Mouse (Mus musculus): ENCODE measurements at regions not wholly inside any gene's neighbourhood (a gene's known extent, or its start where the extent isn't known, plus 50 kb on each side); places are given as distances from the start of the nearest gene placed in this dataset.

DNA sequence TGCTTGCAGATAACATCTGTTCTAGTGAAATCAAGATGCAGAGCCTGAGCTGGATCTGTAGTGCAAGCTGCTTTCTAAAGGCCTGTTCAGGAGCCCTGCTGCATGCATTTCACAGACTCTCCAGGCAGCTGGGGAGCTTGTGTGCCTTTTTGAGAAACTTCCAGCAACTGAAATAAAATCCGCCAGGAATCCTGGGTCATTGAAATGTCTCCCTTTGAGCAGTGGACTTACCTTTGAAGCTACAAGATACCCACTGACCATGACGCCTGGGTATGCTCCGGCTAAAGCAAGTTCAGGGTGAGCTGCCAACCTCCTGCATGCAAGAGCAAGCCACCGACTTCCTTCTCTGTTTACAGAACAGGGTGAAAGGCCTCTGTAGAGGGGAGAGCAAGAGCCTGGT is 278.7 kb downstream of the Cenpw start:
- DNase-seq = peak; percentile 76

DNA sequence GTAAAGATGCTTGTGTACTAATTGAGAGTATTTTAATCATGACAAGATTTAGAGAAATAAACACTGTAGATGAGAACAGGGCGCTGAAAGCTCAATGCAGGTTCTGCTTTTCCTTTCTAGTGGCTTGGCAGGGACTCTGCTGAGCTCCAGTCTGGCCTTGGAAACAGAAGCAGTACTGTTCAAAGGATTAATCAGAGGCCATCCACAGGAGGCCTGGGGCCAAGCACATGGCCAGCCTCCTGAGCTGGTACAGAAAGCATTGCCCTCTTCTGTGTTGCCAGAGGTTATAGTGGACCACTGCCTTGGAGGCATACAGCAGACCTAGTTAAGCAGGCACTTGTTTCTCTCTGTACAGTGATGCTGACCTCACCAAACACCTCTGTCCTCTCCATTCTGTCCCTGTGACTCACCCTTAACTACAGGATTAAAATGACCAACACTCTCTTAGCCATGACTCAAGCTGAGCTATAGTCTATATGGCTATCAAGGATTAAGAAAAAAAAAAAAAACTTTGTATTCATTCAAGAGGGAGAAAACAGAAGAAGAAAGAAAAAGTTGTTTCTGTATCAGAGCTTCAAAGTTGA is 302.5 kb downstream of the Cenpw start:
- DNase-seq = peak; percentile 34

DNA sequence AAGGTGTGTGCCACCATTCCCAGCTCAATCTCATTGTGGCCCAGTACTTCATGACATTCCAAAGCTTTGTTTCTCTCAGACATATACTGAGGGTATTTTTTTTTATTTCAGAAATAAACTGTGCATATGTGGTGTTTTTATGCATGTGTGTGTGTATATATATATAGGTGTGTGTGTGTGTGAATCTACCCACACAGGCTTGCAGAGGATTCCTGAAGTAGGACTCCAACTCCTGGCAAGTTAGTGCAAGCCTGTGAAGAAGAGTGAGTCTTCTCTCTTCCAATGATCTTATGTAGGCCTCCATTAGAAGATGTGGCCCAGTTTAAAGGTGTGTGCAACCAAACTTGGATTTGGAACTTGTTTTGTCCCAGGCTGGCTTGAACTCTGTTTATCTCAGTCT is 328.9 kb upstream of the Rspo3 start:
- DNase-seq = no peak

DNA sequence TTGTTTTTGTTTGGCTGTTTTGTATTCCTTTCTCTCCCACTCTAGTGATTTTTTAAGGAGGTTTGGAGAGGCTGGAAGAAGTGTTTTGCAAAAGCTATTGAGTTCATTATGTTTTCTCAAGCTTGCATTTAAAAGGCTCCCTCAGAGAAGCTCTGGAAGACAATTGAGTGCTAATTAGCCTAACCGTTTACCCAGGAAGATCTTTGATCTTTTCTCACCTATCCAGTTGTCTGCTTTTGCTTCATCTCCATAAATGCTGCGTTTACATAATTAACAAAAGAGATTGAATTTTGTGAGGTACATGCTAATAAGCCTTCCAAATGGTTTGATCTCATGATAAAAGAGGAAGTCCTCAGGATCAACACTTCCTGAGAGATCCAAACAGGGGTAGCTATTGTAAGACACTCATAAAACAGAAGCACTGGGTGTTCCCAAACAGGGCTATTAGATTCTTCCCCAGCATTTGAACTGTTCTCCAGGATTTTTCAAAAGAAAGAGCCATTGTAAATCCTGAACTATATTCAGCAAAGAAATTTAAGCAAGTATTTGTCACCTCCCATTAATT is 320.2 kb upstream of the Rspo3 start:
- DNase-seq = no peak

DNA sequence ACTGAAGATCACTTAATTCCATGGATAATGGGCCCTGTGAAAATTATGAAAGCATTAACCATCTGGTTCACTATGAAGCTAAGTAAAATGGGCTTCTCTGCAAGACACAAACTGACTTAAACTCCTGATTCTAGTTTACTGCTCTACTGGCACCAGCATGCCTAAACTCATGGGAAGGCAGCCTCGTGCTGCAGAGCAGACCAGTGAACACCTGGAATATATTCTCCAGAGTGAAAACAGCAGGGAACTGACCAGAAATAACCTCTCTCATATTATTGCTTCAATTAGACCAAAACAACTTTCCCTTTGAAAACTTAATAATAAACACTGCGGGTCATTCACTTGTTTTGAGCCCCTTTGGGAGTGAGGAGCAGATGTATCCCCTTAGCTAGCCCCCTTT is 316.8 kb upstream of the Rspo3 start:
- peak; percentile 43 for DNase-seq

DNA sequence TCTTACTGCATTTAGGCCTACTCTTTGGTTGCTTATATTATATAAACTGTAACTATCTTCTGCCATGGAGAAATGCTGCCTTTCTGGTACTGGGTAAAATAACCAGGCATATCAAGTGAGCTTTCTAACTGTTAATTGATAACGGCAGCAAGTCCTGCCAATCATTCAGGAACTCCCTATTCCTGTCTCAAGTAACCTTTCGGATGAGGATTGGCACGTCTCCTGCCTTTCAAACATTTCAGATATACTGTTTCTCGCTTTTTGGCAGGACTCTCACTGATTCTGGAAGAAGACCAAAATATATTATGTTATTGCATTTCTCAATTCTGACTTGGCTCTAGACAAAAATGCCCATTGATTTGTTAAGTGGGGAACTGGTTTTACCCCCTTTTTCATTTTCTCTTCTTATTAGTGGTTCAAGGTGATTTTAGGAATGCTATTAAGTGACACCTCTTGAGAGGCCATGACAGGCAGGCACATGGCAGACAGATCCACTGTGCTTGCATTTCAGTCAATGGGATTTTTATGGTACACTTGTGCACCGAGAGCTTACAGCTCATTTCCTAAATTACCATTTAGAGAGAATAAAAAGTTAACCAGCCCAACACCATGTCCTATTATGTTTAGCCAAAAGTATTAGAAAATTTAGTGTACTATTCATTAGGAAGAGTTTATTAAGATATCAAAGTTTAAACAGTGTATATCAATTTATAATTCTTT is 289.4 kb upstream of the Rspo3 start:
- DNase-seq = no peak

DNA sequence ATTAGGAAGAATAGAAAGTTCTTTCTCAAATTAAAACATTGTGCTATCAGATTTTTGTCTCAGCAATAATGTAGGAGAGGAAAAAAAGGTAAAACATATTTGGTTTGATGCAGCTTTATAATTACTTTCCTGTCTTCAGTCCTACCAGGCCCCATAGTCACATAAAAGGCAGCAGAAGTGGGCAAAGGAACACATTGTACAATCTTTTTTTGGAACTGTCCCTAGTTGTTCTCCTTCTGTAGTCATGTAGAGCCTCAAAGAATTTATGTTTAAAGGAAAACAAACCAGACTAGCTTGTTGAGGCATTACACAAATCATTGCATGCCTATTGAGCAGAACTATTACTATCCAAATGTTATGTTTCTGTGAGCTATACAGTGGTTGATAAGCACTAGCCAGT is 288.7 kb upstream of the Rspo3 start:
- no peak for DNase-seq

DNA sequence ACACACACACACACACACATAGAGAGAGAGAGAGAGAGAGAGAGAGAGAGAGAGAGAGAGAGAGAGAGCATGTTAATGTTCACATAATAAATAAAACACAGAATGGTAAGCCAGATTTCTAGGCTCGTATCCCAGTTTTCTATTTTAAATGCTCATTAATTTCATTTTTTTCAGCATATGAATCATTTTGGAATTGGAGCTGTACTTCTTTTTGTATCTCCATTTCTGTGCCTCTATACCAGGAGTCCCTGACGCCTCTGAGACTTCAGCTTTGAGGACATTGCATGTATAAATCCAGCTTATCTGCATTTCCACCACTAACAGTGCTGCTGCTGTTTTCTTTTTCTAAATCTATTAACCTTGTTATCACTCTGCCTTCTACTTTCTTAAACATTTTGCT is 287.5 kb upstream of the Rspo3 start:
- DNase-seq = no peak

DNA sequence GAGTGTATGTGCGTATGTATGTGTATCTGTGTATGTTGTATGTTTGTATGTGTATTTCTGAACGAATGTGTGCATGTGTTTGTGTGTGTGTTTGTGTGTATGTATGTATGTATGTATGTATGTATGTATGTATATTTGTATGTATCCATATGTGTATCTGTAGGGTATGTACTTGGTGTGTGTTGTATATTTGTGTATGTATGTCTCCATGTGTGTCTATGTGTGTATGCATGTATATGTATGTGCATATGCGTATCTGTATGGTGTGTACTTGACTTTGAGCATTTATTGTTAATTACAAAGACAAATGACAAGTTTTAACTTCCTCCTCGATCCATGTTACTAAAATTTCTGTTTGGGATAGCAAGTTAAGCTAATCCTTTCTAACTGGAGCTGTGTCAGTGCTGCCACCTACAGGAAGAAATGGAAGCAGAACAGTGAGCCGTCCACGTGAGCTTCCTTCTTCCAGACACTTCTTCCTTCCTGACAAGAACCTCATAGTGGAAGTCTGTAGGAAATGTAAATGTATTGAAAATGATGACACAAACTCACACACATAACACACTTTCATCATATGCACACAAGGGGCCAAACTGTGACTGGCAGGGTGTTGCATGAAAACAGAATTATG is 268.4 kb upstream of the Rspo3 start:
- peak; percentile 75 for DNase-seq

DNA sequence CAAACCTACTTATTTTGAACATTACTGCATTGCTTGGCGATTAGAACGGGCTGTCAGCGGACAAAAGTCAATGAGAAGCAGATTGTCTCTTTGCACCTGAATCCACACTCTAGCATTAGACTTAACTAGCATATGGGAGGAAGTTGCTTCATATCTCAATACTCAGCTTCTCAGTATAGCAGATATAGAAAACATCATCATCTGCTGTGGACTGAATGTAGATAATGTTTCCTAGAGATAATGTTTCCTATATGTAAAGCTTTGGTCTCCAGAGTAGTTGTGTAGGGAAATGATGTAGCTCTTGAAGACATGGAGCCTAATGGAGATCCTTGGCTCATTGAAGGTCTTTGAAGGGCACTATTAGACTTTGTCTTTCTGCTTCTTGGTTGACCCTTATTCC is 267.0 kb upstream of the Rspo3 start:
- DNase-seq = no peak

DNA sequence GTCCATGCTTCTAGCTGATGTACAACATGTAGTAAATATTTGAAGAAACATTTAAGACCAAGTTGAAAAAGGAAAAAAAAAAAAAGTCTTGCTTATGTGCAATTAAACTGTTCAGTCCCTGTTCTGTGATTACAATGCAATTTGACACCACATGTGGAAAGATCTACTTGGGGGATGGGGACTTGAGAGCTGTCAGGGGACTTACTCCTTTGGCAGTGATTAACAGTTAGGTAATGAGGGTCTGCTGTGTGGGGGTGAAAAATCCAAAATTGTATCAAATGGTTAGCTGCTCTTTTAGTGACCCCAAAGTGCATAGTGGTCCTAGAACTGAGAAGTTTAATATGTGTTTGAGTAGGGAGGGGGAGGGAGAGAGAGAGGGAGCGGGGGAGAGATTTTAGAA is 259.0 kb upstream of the Rspo3 start:
- DNase-seq = peak; percentile 23

DNA sequence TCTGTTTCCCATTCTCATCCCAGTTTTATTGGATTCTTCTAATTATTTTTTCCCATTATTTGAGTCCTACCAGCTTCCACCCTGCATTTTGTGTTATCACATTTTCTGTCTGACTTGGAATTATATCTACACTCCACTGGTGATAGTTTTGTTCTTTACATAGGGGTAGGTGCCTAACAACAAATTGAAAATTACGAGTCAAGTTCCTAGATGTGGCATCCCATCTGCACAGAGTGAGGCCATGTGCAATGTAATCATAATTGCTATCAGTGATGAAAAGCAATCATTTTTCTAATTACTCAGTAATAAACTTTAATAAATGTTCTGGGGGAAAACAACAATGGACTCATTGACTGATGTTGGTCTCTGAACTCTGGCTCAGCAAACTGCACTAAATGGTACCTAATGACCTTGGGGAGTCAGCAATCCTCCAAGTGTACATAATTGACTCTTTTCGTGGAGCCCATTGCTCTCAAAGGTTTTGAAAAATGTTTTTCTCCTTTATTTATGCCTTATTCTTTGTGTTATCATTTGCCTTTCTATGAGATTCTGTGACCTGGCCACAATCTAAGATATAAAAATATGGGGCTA is 250.6 kb upstream of the Rspo3 start:
- DNase-seq = no peak

DNA sequence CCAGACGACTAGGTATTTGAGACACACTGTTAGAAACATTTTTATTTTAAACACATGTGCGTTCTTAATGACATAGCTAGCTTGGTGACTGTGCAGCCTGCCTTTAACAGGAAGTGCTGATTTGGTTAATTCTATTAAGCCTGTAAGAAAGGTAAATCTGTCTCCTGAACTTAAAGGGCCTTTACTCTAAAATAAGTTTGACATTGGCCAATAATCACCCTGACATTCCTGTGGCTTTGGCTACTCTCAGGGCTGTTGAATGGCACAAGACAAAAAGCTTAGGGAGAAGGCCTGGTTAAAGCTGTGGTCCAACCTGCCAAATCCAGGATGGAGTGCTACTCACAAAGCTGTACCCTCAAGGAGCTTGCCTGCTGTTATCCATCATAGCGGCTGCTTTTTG is 201.0 kb upstream of the Rspo3 start:
- DNase-seq = peak; percentile 19

DNA sequence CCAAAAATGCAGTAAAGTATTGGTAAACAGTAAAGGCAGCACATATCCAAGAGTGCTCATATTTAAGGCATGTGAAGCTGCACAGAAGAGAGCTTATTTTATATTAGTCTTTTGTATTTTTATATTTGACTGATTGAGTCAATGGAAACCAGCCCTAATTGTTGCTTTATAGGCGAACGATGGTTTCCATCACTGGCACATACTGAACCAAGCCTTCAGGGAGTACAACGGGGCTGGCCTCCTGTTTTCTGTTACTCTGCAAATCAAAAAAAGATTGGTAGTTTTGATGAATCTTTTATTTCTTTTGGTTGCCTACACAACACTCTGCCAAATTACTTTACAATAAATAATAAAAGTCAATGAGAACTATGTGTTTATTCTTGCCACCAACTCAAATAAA is 189.7 kb upstream of the Rspo3 start:
- no peak for DNase-seq

DNA sequence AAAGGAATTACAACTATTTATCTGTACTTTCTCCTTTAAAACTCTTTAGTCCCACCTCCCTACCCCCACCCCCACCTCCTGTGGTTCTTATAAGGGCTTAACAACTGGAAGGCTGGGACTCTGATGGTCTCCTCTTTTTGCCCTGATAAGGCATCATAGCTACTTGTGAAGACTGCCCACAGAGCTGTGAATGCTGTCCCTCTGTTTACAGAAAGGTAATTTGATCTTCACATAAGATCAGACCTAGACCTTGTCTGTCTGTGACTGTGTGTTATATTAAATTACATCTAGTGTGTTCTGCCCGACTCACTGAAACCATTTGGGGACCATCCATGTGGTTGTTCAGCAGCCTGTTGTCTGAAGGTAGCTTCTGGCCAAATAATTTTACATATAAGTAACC is 175.3 kb upstream of the Rspo3 start:
- no peak for DNase-seq

DNA sequence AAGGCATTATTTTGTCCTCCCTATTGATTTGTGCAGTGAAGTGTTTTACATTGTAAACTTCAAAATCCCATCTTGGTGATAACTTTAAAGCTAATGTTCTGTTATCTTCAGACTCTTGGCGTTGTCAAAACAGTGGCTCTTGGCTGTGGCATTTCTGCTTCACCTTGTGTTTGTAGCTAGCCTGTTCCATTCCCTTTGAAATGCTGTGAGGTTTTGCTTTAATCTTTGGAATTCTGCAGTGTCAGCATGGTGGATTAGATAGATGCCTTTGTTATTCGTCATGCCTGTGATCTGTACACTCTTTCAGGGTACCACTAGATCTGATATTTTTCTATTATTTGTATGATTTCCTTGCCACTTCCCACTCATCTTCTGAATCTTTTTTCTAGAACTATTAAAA is 173.0 kb upstream of the Rspo3 start:
- DNase-seq = no peak

DNA sequence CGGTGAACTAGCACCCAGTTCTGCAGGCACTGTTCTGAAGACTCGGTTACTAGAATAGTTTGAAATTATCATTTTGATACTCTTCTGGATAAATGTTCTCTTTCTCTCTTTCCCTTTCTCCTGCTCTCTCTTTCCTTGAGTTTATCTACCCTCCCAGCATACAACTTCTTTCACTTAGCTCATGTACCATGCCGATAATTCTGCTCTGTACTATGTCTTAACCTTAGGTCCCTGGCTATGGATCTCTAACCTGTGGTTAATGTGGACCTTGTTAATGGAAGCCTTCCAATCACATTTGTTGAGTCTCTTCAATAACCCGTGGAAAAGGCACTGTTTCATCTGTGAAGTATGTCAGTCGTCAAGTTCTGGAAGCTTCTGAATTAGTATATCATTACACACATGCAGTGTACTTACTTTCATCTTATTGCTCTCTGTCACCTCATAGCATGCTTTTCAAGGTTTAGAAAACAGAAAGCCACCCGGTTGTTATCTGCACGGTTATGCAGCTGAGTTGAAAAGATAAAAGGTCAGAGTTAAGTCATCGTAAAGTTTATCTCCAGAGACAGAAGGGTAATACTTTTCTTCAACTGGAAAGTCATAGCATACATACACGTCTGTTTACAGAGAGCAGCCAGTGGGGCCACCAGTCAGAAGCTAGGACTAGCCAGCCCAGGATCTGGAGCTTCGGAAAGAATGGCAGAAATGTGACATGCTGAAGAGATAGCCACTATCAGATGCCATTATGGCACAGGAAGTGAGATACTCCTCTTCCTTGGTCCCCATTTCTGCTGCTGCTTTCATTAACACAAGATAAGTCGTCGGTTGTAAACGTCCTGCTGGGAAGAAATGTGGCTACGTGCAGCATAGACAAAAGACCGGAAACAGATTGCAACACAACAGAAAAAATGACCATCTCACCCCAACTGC is 157.6 kb upstream of the Rspo3 start:
- no peak for DNase-seq

DNA sequence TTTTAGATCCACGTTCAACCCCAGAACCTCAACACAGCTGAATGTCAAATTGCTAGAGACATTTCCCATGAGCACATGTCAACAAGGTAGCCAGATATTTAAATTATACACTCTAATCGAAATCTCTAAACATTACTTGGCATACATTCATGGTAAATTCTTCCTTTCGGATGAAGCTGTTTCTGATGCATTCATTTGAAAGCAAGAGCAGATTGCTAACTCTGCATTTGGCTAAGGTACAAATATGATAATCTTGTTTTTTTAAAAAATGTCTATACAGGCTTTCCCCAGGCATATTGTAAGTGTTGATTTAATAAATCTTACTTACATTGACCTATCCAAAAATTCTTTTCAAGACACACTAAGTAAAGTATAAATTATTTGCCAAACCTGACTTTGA is 153.9 kb upstream of the Rspo3 start:
- no peak for DNase-seq

DNA sequence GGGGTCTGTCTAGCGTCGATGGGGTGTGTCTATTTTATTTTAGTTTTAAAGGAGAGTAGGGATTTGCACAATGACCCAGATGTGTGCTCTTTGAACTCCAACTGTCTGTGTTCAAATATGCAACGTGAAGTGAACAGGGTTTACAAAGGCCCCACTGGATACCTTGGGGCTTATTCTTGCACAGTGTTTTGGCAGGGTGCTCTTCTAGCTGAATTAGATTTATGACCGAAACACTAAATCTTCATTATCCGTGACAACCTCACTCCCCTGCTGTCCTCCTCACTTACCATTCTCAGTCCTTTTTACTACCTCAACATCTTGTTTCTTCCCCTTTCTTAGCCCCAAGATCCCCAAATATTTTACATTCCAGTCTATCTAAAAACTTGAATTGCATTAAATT is 151.3 kb upstream of the Rspo3 start:
- peak; percentile 32 for DNase-seq

DNA sequence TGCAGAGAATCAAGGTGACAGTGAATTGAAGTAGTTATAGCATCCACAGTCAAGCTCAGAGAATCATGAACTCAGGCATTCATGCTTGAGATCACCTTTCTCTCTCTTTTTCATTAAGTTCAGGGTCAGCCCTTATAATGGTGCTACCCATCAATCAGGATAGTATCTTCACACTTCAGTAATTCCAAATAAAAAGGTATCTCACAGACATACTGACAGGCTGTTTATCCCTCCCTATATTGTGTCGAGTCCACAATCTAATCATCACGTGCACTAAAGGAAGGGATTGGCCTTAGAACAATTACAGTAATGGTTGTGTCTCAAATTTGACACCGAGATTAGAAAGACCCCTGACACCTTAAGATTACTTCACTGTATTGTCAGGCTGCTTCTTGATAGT is 138.7 kb upstream of the Rspo3 start:
- DNase-seq = no peak

DNA sequence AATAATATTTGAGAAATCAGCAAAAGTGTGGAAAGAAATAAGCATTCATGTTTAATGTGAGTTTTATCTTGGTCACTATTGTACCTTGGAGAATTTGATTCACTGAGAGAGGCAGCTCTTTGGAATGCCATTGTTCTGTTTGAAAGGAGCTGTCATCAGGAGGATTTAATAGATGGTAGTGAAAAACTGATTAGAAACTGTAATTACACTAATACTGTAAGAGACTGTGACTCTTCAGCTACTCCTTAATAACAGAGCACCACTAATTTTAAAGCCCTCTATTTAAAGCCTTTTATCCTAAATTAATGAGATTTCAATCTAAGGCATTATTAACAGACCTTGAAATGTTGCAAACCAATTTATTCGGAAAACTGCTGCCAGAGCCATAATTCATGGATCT is 126.1 kb upstream of the Rspo3 start:
- DNase-seq = no peak

DNA sequence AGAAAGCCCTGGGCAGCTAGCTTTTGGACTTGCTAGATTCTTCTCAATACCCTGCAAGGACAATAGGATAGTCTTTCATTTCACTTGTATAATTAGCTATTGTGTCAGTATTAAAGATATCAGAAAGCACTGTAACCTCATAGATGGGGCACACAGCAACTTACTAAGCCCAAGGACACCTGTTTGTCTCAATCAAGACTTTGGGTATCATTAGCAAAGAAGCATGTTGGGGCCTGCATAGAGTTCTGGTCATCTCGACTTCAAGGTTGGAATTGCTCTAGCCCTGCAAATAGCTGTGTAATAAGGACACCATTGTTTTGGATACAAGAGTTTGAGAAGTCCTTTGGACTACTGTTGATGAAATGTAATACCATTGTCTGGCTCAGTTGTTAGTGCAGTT is 104.6 kb upstream of the Rspo3 start:
- no peak for DNase-seq

DNA sequence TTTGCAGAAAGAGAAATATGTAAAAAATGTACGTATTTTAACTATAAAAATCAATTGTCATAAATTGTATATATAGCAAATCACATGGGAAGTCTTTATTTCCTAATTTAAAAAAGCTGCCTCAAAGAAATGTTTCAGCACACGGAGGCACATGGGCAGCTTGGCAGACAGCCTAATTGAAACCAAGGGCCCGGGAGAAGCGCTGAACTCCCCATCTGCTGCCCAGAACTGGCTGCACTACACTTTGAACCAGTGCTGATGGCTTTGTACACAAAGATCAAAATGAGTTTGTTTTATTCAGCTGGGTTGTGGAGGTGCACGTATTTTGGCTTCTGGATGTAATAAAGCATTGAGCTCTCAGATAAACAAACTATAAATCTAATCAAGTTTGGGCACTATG is 100.2 kb upstream of the Rspo3 start:
- peak; percentile 53 for DNase-seq
